In genomic region chr5:100766026-100766425, GRCm38 (mm10) we compare ENCODE assay signal across 16 mouse cellular contexts.
"Had no signal": no experiment of that assay in that cellular context is flagged by ENCODE, and none has a peak within 500 bp of the region (broad histone marks: within the 10 kb centered on the region; RNA-seq: fewer than 3 reads in every experiment).

No protein-coding gene starts in this region.

- H3K9me3 ChIP-seq: limb, embryonic 10.5 days; lung, embryonic 15.5 days; megakaryocyte, embryonic 14.5 days; neural tube, embryonic 13.5 days had no signal

- H3K27ac ChIP-seq: kidney, postnatal 0 days; limb, embryonic 10.5 days; lung, embryonic 15.5 days; macrophage; neural tube, embryonic 13.5 days; stomach, postnatal 0 days had no signal

- DNase-seq: kidney, adult 11 months; kidney, adult 9 months; kidney, postnatal 36 days; lung, postnatal 14 days; thymus, adult 2 months; thymus, postnatal 36 days had no signal

- H3K4me1 ChIP-seq: limb, embryonic 10.5 days; lung, embryonic 15.5 days; neural tube, embryonic 13.5 days had no signal

- H3K4me3 ChIP-seq: limb, embryonic 10.5 days; lung, embryonic 15.5 days; megakaryocyte, embryonic 14.5 days; neural tube, embryonic 13.5 days had no signal

- ATAC-seq: midbrain, embryonic 16.5 days had no signal

- H3K4me2 ChIP-seq: liver, embryonic 11.5 days; lung, embryonic 15.5 days; midbrain, embryonic 11.5 days; neural tube, embryonic 13.5 days had no signal

- H3K9ac ChIP-seq: lung, embryonic 15.5 days; neural tube, embryonic 13.5 days had no signal

- H3K27me3 ChIP-seq: lung, embryonic 15.5 days; megakaryocyte, embryonic 14.5 days; neural tube, embryonic 13.5 days had no signal
